Mouse (Mus musculus) liver, embryonic 11.5 days (tissue): ENCODE measurements at regions not wholly inside any gene's neighbourhood (a gene's known extent, or its start where the extent isn't known, plus 50 kb on each side); places are given as distances from the start of the nearest gene placed in this dataset.

Experiments used
- ATAC-seq: fragments of 200-750 bp; cut with Nextera tagmentation; replicated peaks from 2 replicates; pipeline ENCODE4 v1.8.0; 2017; ENCODE audit warnings: moderate number of reproducible peaks, mild to moderate bottlenecking, moderate TSS enrichment, moderate library complexity; ENCODE audit not compliant: low FRiP score
- DNase-seq: peaks from one replicate; pipeline ENCODE4 v3.0.0-alpha.2; 2017; ENCODE audit warnings: low spot score
- H3K27ac ChIP-seq: fragments of 300-500 bp; sonication (generic); 2 replicates; pipeline ENCODE4 v1.5.1; 2014; ENCODE audit warnings: mild to moderate bottlenecking, low read depth, low read length, control low read depth
- H3K27me3 ChIP-seq: fragments of 300-500 bp; sonication (generic); replicated peaks from 2 replicates; pipeline ENCODE4 v1.6.1; 2014; ENCODE audit warnings: low read length, mixed read lengths; ENCODE audit not compliant: control insufficient read depth, insufficient read depth
- H3K36me3 ChIP-seq: fragments of 300-500 bp; sonication (generic); 2 replicates; pipeline ENCODE4 v1.6.1; 2014; ENCODE audit warnings: mild to moderate bottlenecking, low read length, moderate library complexity, mixed read lengths; ENCODE audit not compliant: control insufficient read depth, insufficient read depth
- H3K4me1 ChIP-seq: fragments of 300-500 bp; sonication (generic); replicated peaks from 2 replicates; pipeline ENCODE4 v1.6.1; 2014; ENCODE audit warnings: low read length, mixed read lengths; ENCODE audit not compliant: control insufficient read depth, insufficient read depth
- H3K4me2 ChIP-seq: fragments of 300-500 bp; sonication (generic); 2 replicates; pipeline ENCODE4 v1.6.1; 2014; ENCODE audit warnings: mild to moderate bottlenecking, control low read depth, moderate library complexity
- H3K4me3 ChIP-seq: fragments of 300-500 bp; sonication (generic); 2 replicates; pipeline ENCODE4 v1.5.1; 2014; ENCODE audit warnings: low read depth, low read length, control low read depth
- H3K9ac ChIP-seq: fragments of 300-500 bp; sonication (generic); 2 replicates; pipeline ENCODE4 v1.6.1; 2014; ENCODE audit warnings: low read depth, low read length, control low read depth
- H3K9me3 ChIP-seq: fragments of 300-500 bp; sonication (generic); 2 replicates; pipeline ENCODE4 v1.6.1; 2016; ENCODE audit warnings: low read length, inconsistent platforms, mixed read lengths; ENCODE audit not compliant: control insufficient read depth
- WGBS: fragments of 180-500 bp; shearing (Covaris S2); extraction: QIAGEN DNeasy Blood & Tissue Kit; methylation state at CpG from one replicate; pipeline ENCODE4 v1.1.7; 2014; 5-methylcytosine and 5-hydroxymethylcytosine counted together

DNA sequence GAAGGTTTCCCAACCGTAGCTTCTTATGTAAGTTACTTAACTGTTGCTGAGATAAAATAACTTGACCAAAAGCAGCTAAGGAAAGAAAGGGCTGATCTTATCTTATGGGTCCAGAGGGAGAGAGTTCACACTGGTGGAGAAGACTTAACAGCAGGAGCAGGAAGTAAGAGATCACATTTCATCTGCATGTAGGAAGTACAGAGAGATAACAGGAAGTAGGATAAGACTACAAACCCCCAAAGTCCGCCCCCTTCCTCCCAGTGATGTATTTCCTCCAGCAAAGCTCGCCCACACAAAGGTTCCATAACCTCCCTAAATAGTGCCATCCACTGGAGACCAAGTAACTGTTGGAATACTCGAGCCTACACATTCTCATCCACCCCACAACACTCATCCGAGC lies 79.2 kb upstream of the Tbc1d5 start:
- ATAC-seq, result no peak
- no peak overlapping the region for H3K4me2 ChIP-seq
- H3K4me3 ChIP-seq, result no peak overlapping the region
- WGBS, result 53% methylated on average over 5 of the region's 5 CpGs
- no peaks in the 10 kb centered on the region for H3K27me3 ChIP-seq
- H3K9me3 ChIP-seq, result no peaks in the 10 kb centered on the region
- no peak overlapping the region for H3K9ac ChIP-seq
- H3K36me3 ChIP-seq, result no peaks in the 10 kb centered on the region
- no peak overlapping the region for H3K27ac ChIP-seq
- DNase-seq, result no peak
- H3K4me1 ChIP-seq, result no peaks in the 10 kb centered on the region

DNA sequence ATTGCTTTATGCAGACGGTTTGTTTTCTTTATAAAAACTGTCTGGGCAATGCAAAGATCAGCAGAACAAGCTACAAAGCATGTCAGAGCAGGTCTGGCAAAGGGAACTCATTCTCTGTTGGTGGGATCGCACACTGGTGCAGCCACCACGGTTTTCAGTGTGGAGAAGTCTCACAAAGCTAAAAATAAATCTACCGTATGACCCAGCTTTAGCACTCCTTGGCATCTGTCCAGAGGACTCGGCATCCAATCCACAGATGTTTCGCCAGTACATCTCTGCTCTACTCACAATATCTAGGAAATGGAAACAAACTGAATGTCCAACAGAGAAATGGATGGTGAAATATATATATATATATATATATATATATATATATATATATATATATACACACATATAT lies 69.4 kb upstream of the Tbc1d5 start:
- DNase-seq (no peak), ATAC-seq (no peak)
- H3K27me3 ChIP-seq, result no peaks in the 10 kb centered on the region
- 61% methylated on average over 6 of the region's 6 CpGs for WGBS
- H3K4me3 ChIP-seq, result no peak overlapping the region
- H3K4me2 ChIP-seq, result no peak overlapping the region
- H3K9ac ChIP-seq, result no peak overlapping the region
- H3K36me3 ChIP-seq, result no peaks in the 10 kb centered on the region
- no peaks in the 10 kb centered on the region for H3K9me3 ChIP-seq
- no peaks in the 10 kb centered on the region for H3K4me1 ChIP-seq
- no peak overlapping the region for H3K27ac ChIP-seq

DNA sequence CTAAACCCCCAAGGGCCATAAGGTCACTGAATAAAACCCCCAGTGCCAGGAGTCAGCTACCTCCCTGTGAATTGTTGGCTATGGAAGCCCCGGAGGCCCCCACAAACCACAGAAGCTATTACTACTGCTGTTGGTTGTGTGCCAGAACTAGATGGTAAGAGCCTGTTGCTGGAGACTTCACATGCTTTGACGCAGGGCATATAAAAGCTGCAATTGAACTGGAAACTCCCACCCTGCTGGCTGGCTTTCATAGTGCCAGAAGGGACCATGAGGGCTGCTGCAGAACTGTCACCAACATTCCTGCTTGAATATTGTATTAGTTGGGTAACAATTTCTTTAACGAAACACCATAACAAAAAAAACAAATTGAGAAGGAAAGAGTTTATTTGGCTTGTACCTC lies 66.9 kb upstream of the Tbc1d5 start:
- 80% methylated on average over 3 of the region's 3 CpGs for WGBS
- H3K27me3 ChIP-seq, result no peaks in the 10 kb centered on the region

DNA sequence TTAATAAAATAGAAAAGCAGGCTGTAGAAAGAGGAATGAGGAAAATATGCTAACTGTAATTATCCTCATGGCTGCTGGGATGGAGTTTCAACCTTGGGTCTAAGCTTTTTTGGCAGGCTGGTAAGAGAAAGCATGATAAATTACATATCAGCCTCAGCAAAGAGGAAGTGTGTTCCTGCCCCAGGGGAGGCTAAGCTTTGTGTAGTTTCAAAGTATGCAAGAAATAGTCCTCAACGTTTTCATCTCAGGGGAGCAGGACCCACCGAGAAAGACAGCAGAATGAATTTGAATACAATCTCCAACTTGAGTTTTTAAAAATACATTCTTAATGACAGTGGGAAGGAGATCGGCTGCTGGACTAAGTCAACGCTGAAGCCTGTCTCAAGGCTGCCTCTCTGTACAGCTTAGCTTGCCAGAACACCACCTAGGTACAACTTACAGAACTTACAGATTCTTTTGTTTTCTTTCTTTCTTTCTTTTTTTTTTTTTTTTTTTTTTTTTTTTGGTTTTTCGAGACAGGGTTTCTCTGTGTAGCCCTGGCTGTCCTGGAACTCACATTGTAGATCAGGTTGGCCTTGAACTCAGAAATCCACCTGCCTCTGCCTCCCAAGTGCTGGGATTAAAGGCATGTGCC lies 61.3 kb upstream of the Tbc1d5 start:
- Histone ChIP-seq H3K4me2 (no peak overlapping the region), H3K4me1 (no peaks in the 10 kb centered on the region), H3K27me3 (no peaks in the 10 kb centered on the region), H3K4me3 (no peak overlapping the region), H3K27ac (no peak overlapping the region), H3K36me3 (no peaks in the 10 kb centered on the region), H3K9ac (no peak overlapping the region), H3K9me3 (no peaks in the 10 kb centered on the region)
- DNase-seq (no peak), ATAC-seq (no peak)
- WGBS, result 50% methylated on average over 4 of the region's 5 CpGs

More for the DNA sequence above, 66.9 kb upstream of the Tbc1d5 start:
- Histone ChIP-seq H3K4me1 (no peaks in the 10 kb centered on the region), H3K36me3 (no peaks in the 10 kb centered on the region), H3K9me3 (no peaks in the 10 kb centered on the region), H3K4me2 (no peak overlapping the region), H3K9ac (no peak overlapping the region), H3K27ac (no peak overlapping the region), H3K4me3 (no peak overlapping the region)
- no peak for DNase-seq
- no peak for ATAC-seq

DNA sequence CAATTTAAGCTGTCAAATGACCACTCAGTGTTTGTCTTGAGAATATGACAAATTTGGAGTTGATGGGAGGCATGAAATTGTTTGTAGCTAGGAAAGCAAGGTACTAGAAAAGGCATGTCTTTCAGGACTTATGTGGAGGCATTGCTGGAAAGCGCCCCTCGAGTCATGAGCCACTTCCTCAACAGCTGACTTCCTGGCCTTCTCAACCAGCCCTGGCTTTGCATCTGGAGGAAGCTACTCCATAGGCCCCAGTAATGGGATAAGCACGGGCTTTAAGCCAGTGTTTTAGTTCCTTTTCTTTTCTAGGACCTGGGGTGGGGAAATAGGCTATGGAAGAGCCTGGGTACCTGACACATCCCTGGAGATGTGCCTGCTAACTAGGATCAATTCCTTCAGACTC lies 60.3 kb upstream of the Tbc1d5 start:
- H3K9ac ChIP-seq, result no peak overlapping the region
- ATAC-seq (no peak), DNase-seq (no peak)
- no peaks in the 10 kb centered on the region for H3K36me3 ChIP-seq
- no peak overlapping the region for H3K27ac ChIP-seq
- H3K4me2 ChIP-seq, result no peak overlapping the region
- no peaks in the 10 kb centered on the region for H3K4me1 ChIP-seq
- no peaks in the 10 kb centered on the region for H3K9me3 ChIP-seq
- WGBS, result 35% methylated on average over 3 of the region's 3 CpGs
- no peaks in the 10 kb centered on the region for H3K27me3 ChIP-seq
- H3K4me3 ChIP-seq, result no peak overlapping the region
